Mouse (Mus musculus) intestine, postnatal 0 days (tissue): ENCODE results near the gene Hist1h3g. TPM values are rescaled to one million over a fixed set of nuclear protein-coding genes. Genes with fewer than 3 reads are reported as not detected.
"Not testable (repeated sequence)": the region's sequence is repeated elsewhere in the genome, so short reads cannot be mapped to it uniquely, and the experiment has no call there.

Source experiments
- ATAC-seq: fragments of 200-750 bp; cut with Nextera tagmentation; 2 replicates; pipeline ENCODE4 v1.8.0; 2017; ENCODE audit warnings: mild to moderate bottlenecking, moderate TSS enrichment, moderate library complexity
- H3K27ac ChIP-seq: fragments of 300-500 bp; sonication (generic); 2 replicates; pipeline ENCODE4 v1.5.1; 2014; ENCODE audit warnings: mild to moderate bottlenecking, low read depth, low read length, moderate library complexity
- H3K27me3 ChIP-seq: fragments of 300-500 bp; sonication (generic); replicated peaks from 2 replicates; pipeline ENCODE4 v1.6.1; 2014; ENCODE audit warnings: low read length, mixed read lengths; ENCODE audit not compliant: control insufficient read depth, insufficient read depth
- H3K36me3 ChIP-seq: fragments of 300-500 bp; sonication (generic); 2 replicates; pipeline ENCODE4 v1.6.1; 2014; ENCODE audit warnings: mild to moderate bottlenecking, moderate library complexity; ENCODE audit not compliant: control insufficient read depth, insufficient read depth
- H3K4me1 ChIP-seq: fragments of 300-500 bp; sonication (generic); replicated peaks from 2 replicates; pipeline ENCODE4 v1.6.1; 2014; ENCODE audit warnings: antibody characterized with exemption, low read length, mixed read lengths; ENCODE audit not compliant: control insufficient read depth, insufficient read depth
- H3K4me2 ChIP-seq: fragments of 300-500 bp; sonication (generic); replicated peaks from 2 replicates; pipeline ENCODE4 v1.6.1; 2014; ENCODE audit warnings: low read depth, mild to moderate bottlenecking, moderate library complexity
- H3K4me3 ChIP-seq: fragments of 300-500 bp; sonication (generic); 2 replicates; pipeline ENCODE4 v1.5.1; 2014; ENCODE audit warnings: low read depth, low read length
- H3K9ac ChIP-seq: fragments of 300-500 bp; sonication (generic); 2 replicates; pipeline ENCODE4 v1.6.1; 2014; ENCODE audit warnings: mild to moderate bottlenecking, low read depth, low read length
- H3K9me3 ChIP-seq: fragments of 300-500 bp; sonication (generic); 2 replicates; pipeline ENCODE4 v1.6.1; 2016; ENCODE audit warnings: mixed run types; ENCODE audit not compliant: control insufficient read depth
- CTCF ChIP-seq: sonication (generic); IDR thresholded peaks from 2 replicates; pipeline ENCODE4 v1.5.1; 2016; ENCODE audit warnings: low read depth, mild to moderate bottlenecking, control low read depth, antibody characterized with exemption, moderate library complexity
- WGBS: fragments of 180-500 bp; shearing (Covaris S2); extraction: QIAGEN DNeasy Blood & Tissue Kit; methylation state at CpG from one replicate; pipeline ENCODE4 v1.1.7; 2014; 5-methylcytosine and 5-hydroxymethylcytosine counted together
- polyA plus RNA-seq: library from polyadenylated mRNA; unstranded; fragments of >200 nt; fragmentation: Nextera tagmentation; extraction: Ambion mirVana; gene quantifications from 2 replicates; pipeline ENCODE4 v1.2.1, GENCODE M21; 2015

Hist1h3g gene
- polyA plus RNA-seq, 1 experiment from 2014 or later, result 2.1 TPM

DNA sequence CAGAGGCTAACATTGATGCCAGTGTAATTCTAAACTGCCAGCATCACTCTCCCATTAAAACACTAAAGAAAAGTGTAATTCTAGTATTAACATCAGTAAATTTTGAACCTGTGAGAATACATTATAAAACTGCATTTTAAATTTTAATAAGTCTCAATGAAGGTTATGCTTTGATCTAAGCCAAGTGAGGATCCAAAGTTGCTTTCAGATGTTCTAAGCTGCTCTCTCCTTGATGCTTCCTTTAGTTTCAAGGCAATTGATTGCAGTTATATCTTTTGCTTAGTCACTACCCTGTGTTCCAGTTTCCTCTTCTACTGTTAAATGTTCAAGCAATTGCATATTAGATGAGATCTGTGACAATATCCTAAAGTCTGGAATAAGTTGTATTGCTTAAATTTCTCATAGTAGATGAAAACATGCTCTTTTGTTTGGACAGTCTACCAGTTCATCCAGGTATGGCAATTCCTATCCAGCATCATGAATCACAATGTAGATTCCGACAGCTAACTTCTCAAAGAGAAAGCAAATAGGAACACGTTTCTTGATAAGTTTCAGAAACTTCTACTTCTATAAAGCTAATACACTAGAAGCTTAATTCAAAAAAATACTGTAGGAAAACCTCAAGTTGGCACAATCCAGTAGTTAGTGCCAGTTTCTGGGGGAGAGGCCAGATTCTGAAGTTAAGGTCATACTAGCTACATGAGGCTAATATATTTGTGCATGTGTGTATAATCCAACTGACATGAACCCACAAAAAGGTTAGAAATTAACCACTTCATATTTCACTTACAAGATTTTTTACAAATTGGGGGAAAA, 37.2 kb downstream of the Hist1h3g start:
- H3K9me3 ChIP-seq, result no peaks in the 10 kb centered on the region
- peak overlapping the region; percentile 41 for H3K9ac ChIP-seq
- 0 out of 2 replicates have a peak overlapping the region, but pooled peaks have one; percentile 65 for H3K27ac ChIP-seq
- TF ChIP-seq CTCF, result no peak
- peak overlapping the region; percentile 69 for H3K4me2 ChIP-seq
- no peaks in the 10 kb centered on the region for H3K36me3 ChIP-seq
- no peak for ATAC-seq
- H3K4me3 ChIP-seq, result peak overlapping the region; percentile 35
- WGBS, result 25% methylated on average over 2 of the region's 2 CpGs
- H3K27me3 ChIP-seq, result no peaks in the 10 kb centered on the region
- peaks cover 9% of the 10 kb centered on the region; the same call in 1 of the 2 replicates for H3K4me1 ChIP-seq

DNA sequence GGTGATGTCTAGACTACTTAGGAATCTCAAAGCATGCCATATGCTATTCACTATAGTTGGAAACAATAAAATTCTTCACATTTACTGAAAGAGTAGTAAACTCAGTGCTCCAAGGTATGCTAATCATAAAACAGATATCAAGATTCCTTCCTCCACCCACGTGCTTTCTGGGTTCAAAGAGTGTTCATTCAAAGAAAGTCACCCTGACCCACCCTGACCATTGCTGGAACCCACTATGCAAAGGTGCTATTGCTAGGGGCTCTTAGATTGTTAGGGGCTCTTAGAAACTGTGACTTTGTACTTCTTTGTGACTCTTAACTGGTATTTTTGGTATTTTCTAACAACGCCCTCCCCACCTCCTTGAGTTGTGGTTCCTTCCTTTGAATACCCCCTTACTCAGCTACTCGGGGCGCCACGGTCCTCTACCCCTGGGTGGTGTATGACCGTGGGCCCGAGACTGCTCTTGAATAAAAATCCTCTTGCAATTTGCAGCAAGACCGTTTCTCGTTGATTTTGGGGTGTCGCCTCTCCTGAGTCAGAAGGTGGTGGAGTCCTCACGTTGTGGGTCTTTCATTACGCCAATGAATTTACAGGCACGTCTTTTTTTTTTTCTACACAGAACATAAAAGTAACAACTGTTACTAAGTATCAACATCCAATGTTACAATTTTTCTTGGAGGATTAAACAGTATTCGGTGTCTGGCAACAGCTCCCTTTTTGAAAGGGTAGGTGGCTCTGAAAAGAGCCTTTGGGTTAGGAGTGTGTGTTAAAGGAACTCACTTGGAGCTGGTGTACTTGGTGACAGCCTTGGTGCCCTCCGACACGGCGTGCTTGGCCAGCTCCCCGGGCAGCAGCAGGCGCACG, 38.0 kb downstream of the Hist1h3g start:
- WGBS, result 5% methylated on average over 17 of the region's 20 CpGs
- Histone ChIP-seq H3K4me3 (peak overlapping the region; percentile 35), H3K4me2 (peak overlapping the region; percentile 69), H3K27ac (peak overlapping the region; percentile 62), H3K9ac (peak overlapping the region; percentile 53)
- not testable (repeated sequence) for H3K36me3 ChIP-seq, H3K27me3 ChIP-seq, H3K4me1 ChIP-seq, ATAC-seq, H3K9me3 ChIP-seq

DNA sequence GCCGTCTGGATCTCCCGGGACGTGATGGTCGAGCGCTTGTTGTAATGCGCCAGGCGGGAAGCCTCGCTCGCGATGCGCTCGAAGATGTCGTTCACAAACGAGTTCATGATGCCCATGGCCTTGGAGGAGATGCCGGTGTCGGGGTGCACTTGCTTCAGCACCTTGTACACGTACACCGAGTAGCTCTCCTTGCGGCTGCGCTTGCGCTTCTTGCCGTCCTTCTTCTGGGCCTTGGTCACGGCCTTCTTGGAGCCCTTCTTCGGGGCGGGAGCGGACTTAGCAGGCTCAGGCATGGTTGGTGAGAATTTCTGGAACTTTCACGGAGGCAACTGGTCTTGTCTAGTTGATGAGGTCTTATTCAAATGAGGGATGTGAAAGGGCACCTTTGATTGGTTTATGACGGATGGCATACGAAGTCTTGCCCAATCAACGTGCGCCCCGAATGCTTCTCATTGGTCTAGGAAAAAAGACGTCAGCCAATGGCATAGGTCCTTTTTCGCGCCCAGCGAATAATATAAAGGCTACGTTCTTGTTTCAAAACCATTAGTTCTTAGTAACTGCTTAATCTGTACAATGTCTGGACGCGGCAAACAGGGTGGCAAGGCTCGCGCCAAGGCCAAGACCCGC, 38.8 kb downstream of the Hist1h3g start, which contains the start of the genes Hist1h2bf and Hist1h2ad:
Gene Hist1h2bf (minus strand): TSS at position 299 of the 627 bp plus-strand sequence.
Gene Hist1h2ad (plus strand): TSS at position 484 of the 627 bp plus-strand sequence.
- H3K27me3 ChIP-seq, H3K36me3 ChIP-seq, H3K9me3 ChIP-seq, H3K4me1 ChIP-seq: not testable (repeated sequence)
- peak within 1 kb of the TSS; percentile 62 for H3K27ac ChIP-seq
- H3K4me2 ChIP-seq, result peak within 1 kb of the TSS; percentile 69
- under 1% methylated on average over 28 of the region's 42 CpGs for whole genome bisulfite sequencing
- peak; percentile 87 for ATAC-seq
- peak within 1 kb of the TSS; percentile 53 for H3K9ac ChIP-seq
- peak within 1 kb of the TSS; percentile 35 for H3K4me3 ChIP-seq

DNA sequence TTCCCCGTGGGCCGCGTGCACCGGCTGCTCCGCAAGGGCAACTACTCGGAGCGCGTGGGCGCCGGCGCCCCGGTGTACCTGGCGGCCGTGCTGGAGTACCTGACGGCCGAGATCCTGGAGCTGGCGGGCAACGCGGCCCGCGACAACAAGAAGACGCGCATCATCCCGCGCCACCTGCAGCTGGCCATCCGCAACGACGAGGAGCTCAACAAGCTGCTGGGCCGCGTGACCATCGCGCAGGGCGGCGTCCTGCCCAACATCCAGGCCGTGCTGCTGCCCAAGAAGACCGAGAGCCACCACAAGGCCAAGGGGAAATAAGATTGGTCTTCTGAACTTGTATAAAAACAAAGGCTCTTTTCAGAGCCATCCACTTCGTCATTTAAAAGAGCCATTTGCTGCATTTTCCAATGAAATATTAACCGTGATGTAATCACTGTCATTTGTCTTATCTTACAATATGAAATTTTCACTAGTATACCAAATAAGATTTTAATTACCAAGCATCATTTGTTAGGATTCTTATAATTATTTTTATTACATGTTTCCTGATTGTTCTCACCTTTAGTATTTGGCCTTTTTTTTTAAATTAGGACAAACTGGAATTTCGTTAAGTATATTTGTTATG, 39.4 kb downstream of the Hist1h3g start:
- Histone ChIP-seq H3K27ac (peak overlapping the region; percentile 62; the same call in 1 of the 2 replicates), H3K4me2 (peak overlapping the region; percentile 69), H3K4me3 (peak overlapping the region; percentile 18; the same call in 1 of the 2 replicates)
- H3K27me3 ChIP-seq, H3K9ac ChIP-seq, H3K4me1 ChIP-seq, H3K36me3 ChIP-seq, H3K9me3 ChIP-seq: not testable (repeated sequence)
- under 1% methylated on average over 4 of the region's 39 CpGs for WGBS
- peak; percentile 29 for ATAC-seq

DNA sequence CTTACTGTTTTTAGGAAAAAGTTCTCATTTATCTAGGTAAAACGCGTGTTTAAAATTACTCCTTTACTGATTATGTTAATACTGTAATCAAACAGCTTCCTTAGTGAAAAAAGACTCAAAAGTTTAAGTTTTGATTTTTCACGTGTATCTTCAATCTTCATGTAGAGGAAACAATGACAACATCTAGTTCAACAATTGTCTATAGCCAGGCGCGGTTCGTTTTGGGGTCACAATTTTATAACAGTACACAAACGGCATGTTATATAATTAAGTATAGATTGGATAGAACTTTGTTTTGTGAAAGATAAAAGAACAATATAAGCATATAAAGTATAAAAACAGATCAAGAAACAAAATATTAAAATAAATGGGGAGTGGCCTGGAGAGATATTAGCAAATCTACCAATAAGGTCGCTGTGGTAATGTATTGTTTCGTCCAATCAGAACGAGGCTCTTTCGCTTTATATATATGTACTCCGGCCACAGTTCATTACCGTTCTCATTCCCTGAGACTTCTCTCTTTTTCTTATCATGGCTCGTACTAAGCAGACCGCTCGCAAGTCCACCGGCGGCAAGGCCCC, 40.1 kb downstream of the Hist1h3g start, which contains the start of gene Hist1h3d:
Gene Hist1h3d (plus strand): TSS at position 493 of the 581 bp plus-strand sequence.
- Histone ChIP-seq H3K4me2 (peak within 1 kb of the TSS; percentile 67), H3K36me3 (no peaks in the 10 kb centered on the region), H3K4me1 (peaks cover 9% of the 10 kb centered on the region; the same call in 1 of the 2 replicates), H3K4me3 (peak within 1 kb of the TSS; percentile 34), H3K27ac (peak within 1 kb of the TSS; percentile 54; the same call in 1 of the 2 replicates), H3K27me3 (no peaks in the 10 kb centered on the region), H3K9ac (peak within 1 kb of the TSS; percentile 46; the same call in 1 of the 2 replicates), H3K9me3 (no peaks in the 10 kb centered on the region)
- no peak for TF ChIP-seq CTCF
- under 1% methylated on average over 18 of the region's 18 CpGs for WGBS
- peak; percentile 52 for ATAC-seq

DNA sequence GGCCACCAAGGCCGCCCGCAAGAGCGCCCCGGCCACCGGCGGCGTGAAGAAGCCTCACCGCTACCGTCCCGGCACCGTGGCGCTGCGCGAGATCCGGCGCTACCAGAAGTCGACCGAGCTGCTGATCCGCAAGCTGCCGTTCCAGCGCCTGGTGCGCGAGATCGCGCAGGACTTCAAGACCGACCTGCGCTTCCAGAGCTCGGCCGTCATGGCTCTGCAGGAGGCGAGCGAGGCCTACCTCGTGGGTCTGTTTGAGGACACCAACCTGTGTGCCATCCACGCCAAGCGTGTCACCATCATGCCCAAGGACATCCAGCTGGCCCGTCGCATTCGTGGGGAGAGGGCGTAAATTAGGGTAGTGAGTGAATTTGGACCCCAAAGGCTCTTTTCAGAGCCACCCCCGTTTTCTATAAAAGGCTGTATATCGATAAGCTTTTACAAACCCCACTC, 40.7 kb downstream of the Hist1h3g start:
- not testable (repeated sequence) for H3K4me1 ChIP-seq, H3K27me3 ChIP-seq, H3K36me3 ChIP-seq, H3K9me3 ChIP-seq, ATAC-seq
- peak overlapping the region; percentile 34 for H3K4me3 ChIP-seq
- H3K4me2 ChIP-seq, result peak overlapping the region; percentile 67
- peak overlapping the region; percentile 54; the same call in 1 of the 2 replicates for H3K27ac ChIP-seq
- peak overlapping the region; percentile 46; the same call in 1 of the 2 replicates for H3K9ac ChIP-seq
- WGBS, result 0% methylated on average over 9 of the region's 40 CpGs
